Mouse (Mus musculus): ENCODE results near the gene Tmem150c. TPM values are rescaled to one million over a fixed set of nuclear protein-coding genes. Genes with fewer than 3 reads are reported as not detected.

The Tmem150c gene
- polyA plus RNA-seq, 1 experiment from 2014 or later: 3.6 TPM

GRCm38 (mm10) chr5:100178122-100178780, 18.6 kb upstream of the Tmem150c start:
- WGBS: 86% methylated on average over 4 of the region's 4 CpGs

GRCm38 (mm10) chr5:100177547-100177946, 17.9 kb upstream of the Tmem150c start:
- H3K36me3 ChIP-seq (ENCODE audit: control insufficient read depth, insufficient read depth, low read length): no peaks in the 10 kb centered on the region
- H3K27ac ChIP-seq (ENCODE audit: low read depth, low read length): no peak overlapping the region
- H3K27me3 ChIP-seq (ENCODE audit: control insufficient read depth, insufficient read depth, low read length): no peaks in the 10 kb centered on the region; the same call in 1 of the 2 replicates
- H3K4me2 ChIP-seq (replicated peaks; ENCODE audit: low read depth, low read length): no peak overlapping the region
- 0 out of 2 replicates have a peak, but pooled peaks cover 2% of the 10 kb centered on the region for H3K4me1 ChIP-seq (replicated peaks; ENCODE audit: control insufficient read depth, insufficient read depth, low read length)
- H3K4me3 ChIP-seq (ENCODE audit: low read depth, low read length): no peak overlapping the region
- 75% methylated on average over 4 of the region's 5 CpGs for WGBS
- no peak overlapping the region for H3K9ac ChIP-seq (ENCODE audit: low read depth, low read length)
- ATAC-seq (ENCODE audit: low FRiP score) (no peak), DNase-seq (ENCODE audit: low spot score) (no peak)
- H3K9me3 ChIP-seq (ENCODE audit: control insufficient read depth, low read length): no peaks in the 10 kb centered on the region

More at GRCm38 (mm10) chr5:100178122-100178780, 18.6 kb upstream of the Tmem150c start:
- no peaks in the 10 kb centered on the region; the same call in 1 of the 2 replicates for H3K27me3 ChIP-seq (ENCODE audit: control insufficient read depth, insufficient read depth, low read length)
- no peak overlapping the region for H3K4me3 ChIP-seq (ENCODE audit: low read depth, low read length)
- no peak for DNase-seq (ENCODE audit: low spot score)
- no peaks in the 10 kb centered on the region for H3K9me3 ChIP-seq (ENCODE audit: control insufficient read depth, low read length)
- H3K9ac ChIP-seq (ENCODE audit: low read depth, low read length): no peak overlapping the region
- H3K36me3 ChIP-seq (ENCODE audit: control insufficient read depth, insufficient read depth, low read length): no peaks in the 10 kb centered on the region
- H3K27ac ChIP-seq (ENCODE audit: low read depth, low read length): no peak overlapping the region
- no peak overlapping the region for H3K4me2 ChIP-seq (replicated peaks; ENCODE audit: low read depth, low read length)
- 0 out of 2 replicates have a peak, but pooled peaks cover 2% of the 10 kb centered on the region for H3K4me1 ChIP-seq (replicated peaks; ENCODE audit: control insufficient read depth, insufficient read depth, low read length)
- ATAC-seq (ENCODE audit: low FRiP score): no peak

GRCm38 (mm10) chr5:100176096-100176495, 16.5 kb upstream of the Tmem150c start:
- WGBS: 59% methylated on average over 5 of the region's 5 CpGs
- ATAC-seq (ENCODE audit: low FRiP score) (no peak), DNase-seq (ENCODE audit: low spot score) (no peak)
- Histone ChIP-seq H3K36me3 (ENCODE audit: control insufficient read depth, insufficient read depth, low read length) (no peaks in the 10 kb centered on the region), H3K9me3 (ENCODE audit: control insufficient read depth, low read length) (no peaks in the 10 kb centered on the region), H3K27me3 (ENCODE audit: control insufficient read depth, insufficient read depth, low read length) (no peaks in the 10 kb centered on the region), H3K4me3 (ENCODE audit: low read depth, low read length) (no peak overlapping the region), H3K4me2 (replicated peaks; ENCODE audit: low read depth, low read length) (no peak overlapping the region), H3K4me1 (replicated peaks; ENCODE audit: control insufficient read depth, insufficient read depth, low read length) (0 out of 2 replicates have a peak, but pooled peaks cover 2% of the 10 kb centered on the region), H3K27ac (ENCODE audit: low read depth, low read length) (no peak overlapping the region), H3K9ac (ENCODE audit: low read depth, low read length) (no peak overlapping the region)

- H3K4me3 ChIP-seq (ENCODE audit: low read depth, low read length): no peak overlapping the region
- DNase-seq (ENCODE audit: low spot score): no peak
Observed at GRCm38 (mm10) chr5:100175582-100175981, 16.0 kb upstream of the Tmem150c start.

GRCm38 (mm10) chr5:100172104-100172503, 12.5 kb upstream of the Tmem150c start:
- DNase-seq (ENCODE audit: low spot score) (no peak), ATAC-seq (ENCODE audit: low FRiP score) (no peak)
- 64% methylated on average over 4 of the region's 4 CpGs for WGBS
- no peaks in the 10 kb centered on the region for H3K36me3 ChIP-seq (ENCODE audit: control insufficient read depth, insufficient read depth, low read length)
- no peak overlapping the region for H3K27ac ChIP-seq (ENCODE audit: low read depth, low read length)
- no peaks in the 10 kb centered on the region for H3K9me3 ChIP-seq (ENCODE audit: control insufficient read depth, low read length)
- H3K4me1 ChIP-seq (replicated peaks; ENCODE audit: control insufficient read depth, insufficient read depth, low read length): 0 out of 2 replicates have a peak, but pooled peaks cover 2% of the 10 kb centered on the region
- no peaks in the 10 kb centered on the region for H3K27me3 ChIP-seq (ENCODE audit: control insufficient read depth, insufficient read depth, low read length)
- no peak overlapping the region for H3K4me3 ChIP-seq (ENCODE audit: low read depth, low read length)
- H3K9ac ChIP-seq (ENCODE audit: low read depth, low read length): no peak overlapping the region
- no peak overlapping the region for H3K4me2 ChIP-seq (replicated peaks; ENCODE audit: low read depth, low read length)

More at GRCm38 (mm10) chr5:100175582-100175981, 16.0 kb upstream of the Tmem150c start:
- H3K4me1 ChIP-seq (replicated peaks; ENCODE audit: control insufficient read depth, insufficient read depth, low read length): 0 out of 2 replicates have a peak, but pooled peaks cover 2% of the 10 kb centered on the region
- WGBS: 66% methylated on average over 7 of the region's 7 CpGs
- H3K9ac ChIP-seq (ENCODE audit: low read depth, low read length): no peak overlapping the region
- no peaks in the 10 kb centered on the region for H3K27me3 ChIP-seq (ENCODE audit: control insufficient read depth, insufficient read depth, low read length)
- no peaks in the 10 kb centered on the region for H3K9me3 ChIP-seq (ENCODE audit: control insufficient read depth, low read length)
- no peak for ATAC-seq (ENCODE audit: low FRiP score)
- no peaks in the 10 kb centered on the region for H3K36me3 ChIP-seq (ENCODE audit: control insufficient read depth, insufficient read depth, low read length)
- no peak overlapping the region for H3K27ac ChIP-seq (ENCODE audit: low read depth, low read length)
- no peak overlapping the region for H3K4me2 ChIP-seq (replicated peaks; ENCODE audit: low read depth, low read length)

- ATAC-seq (ENCODE audit: low FRiP score) (no peak), DNase-seq (ENCODE audit: low spot score) (peak; percentile 72)
- Histone ChIP-seq H3K36me3 (ENCODE audit: control insufficient read depth, insufficient read depth, low read length) (no peaks in the 10 kb centered on the region), H3K9ac (ENCODE audit: low read depth, low read length) (no peak overlapping the region), H3K4me1 (replicated peaks; ENCODE audit: control insufficient read depth, insufficient read depth, low read length) (no peaks in the 10 kb centered on the region), H3K9me3 (ENCODE audit: control insufficient read depth, low read length) (no peaks in the 10 kb centered on the region), H3K4me2 (replicated peaks; ENCODE audit: low read depth, low read length) (no peak overlapping the region), H3K4me3 (ENCODE audit: low read depth, low read length) (no peak overlapping the region), H3K27me3 (ENCODE audit: control insufficient read depth, insufficient read depth, low read length) (no peaks in the 10 kb centered on the region), H3K27ac (ENCODE audit: low read depth, low read length) (no peak overlapping the region)
- 56% methylated on average over 14 of the region's 14 CpGs for WGBS
Observed at GRCm38 (mm10) chr5:100166591-100167491, 7.2 kb upstream of the Tmem150c start.

- H3K4me2 ChIP-seq (replicated peaks; ENCODE audit: low read depth, low read length): no peak overlapping the region
- H3K4me1 ChIP-seq (replicated peaks; ENCODE audit: control insufficient read depth, insufficient read depth, low read length): no peaks in the 10 kb centered on the region
- no peak overlapping the region for H3K27ac ChIP-seq (ENCODE audit: low read depth, low read length)
- H3K9me3 ChIP-seq (ENCODE audit: control insufficient read depth, low read length): no peaks in the 10 kb centered on the region
- ATAC-seq (ENCODE audit: low FRiP score) (no peak), DNase-seq (ENCODE audit: low spot score) (no peak)
- H3K9ac ChIP-seq (ENCODE audit: low read depth, low read length): no peak overlapping the region
- H3K4me3 ChIP-seq (ENCODE audit: low read depth, low read length): no peak overlapping the region
- peaks cover 7% of the 10 kb centered on the region; the same call in 1 of the 2 replicates for H3K27me3 ChIP-seq (ENCODE audit: control insufficient read depth, insufficient read depth, low read length)
- WGBS: 78% methylated on average over 7 of the region's 7 CpGs
- no peaks in the 10 kb centered on the region for H3K36me3 ChIP-seq (ENCODE audit: control insufficient read depth, insufficient read depth, low read length)
Observed at GRCm38 (mm10) chr5:100163368-100163767, 3.8 kb upstream of the Tmem150c start.

GRCm38 (mm10) chr5:100162857-100163256, 3.2 kb upstream of the Tmem150c start:
- Histone ChIP-seq H3K9ac (ENCODE audit: low read depth, low read length) (no peak overlapping the region), H3K4me1 (replicated peaks; ENCODE audit: control insufficient read depth, insufficient read depth, low read length) (no peaks in the 10 kb centered on the region), H3K27ac (ENCODE audit: low read depth, low read length) (no peak overlapping the region), H3K9me3 (ENCODE audit: control insufficient read depth, low read length) (no peaks in the 10 kb centered on the region), H3K27me3 (ENCODE audit: control insufficient read depth, insufficient read depth, low read length) (peaks cover 7% of the 10 kb centered on the region; the same call in 1 of the 2 replicates), H3K36me3 (ENCODE audit: control insufficient read depth, insufficient read depth, low read length) (no peaks in the 10 kb centered on the region), H3K4me3 (ENCODE audit: low read depth, low read length) (no peak overlapping the region), H3K4me2 (replicated peaks; ENCODE audit: low read depth, low read length) (no peak overlapping the region)
- WGBS: 88% methylated on average over 3 of the region's 3 CpGs
- no peak for DNase-seq (ENCODE audit: low spot score)
- no peak for ATAC-seq (ENCODE audit: low FRiP score)

Data from hindbrain, embryonic 11.5 days (tissue).